Mouse (Mus musculus) duodenum, adult 2 months (tissue): ENCODE data around the gene Nrg4. TPM values are rescaled to one million over a fixed set of nuclear protein-coding genes. Genes with fewer than 3 reads are reported as not detected.

Experiments
- polyA plus RNA-seq: library from polyadenylated mRNA; depleted of rRNA; stranded (reverse); fragments of >200 nt; gene quantifications from 2 replicates; pipeline ENCODE4 v1.2.3, GENCODE M21; 2012; ENCODE audit warnings: low replicate concordance; rRNA removed

Nrg4 gene
- 2.4 and 3.8 TPM in 2 replicates for polyA plus RNA-seq

GRCm38 (mm10) chr9:55326515-55327233, at the start of gene Nrg4, which contains the start of gene Tmem266:
Gene Nrg4, minus strand, starts transcription at chr9:55326844.
Gene Tmem266, plus strand, starts transcription at chr9:55326913.

GRCm38 (mm10) chr9:55208790-55209481, 117.7 kb downstream of the Nrg4 start, which contains the start of gene Fbxo22:
Gene Fbxo22, plus strand, starts transcription at chr9:55208925.

Other genes starting within 250 kb of the Nrg4 start
- 3.9 and 9.1 TPM in 2 replicates for gene Ube2q2, start 178.0 kb downstream of the Nrg4 start, polyA plus RNA-seq
- gene Fbxo22, start 117.9 kb downstream of the Nrg4 start, polyA plus RNA-seq: 6.9 and 7.8 TPM in 2 replicates
- gene Tmem266, start 69 bp upstream of the Nrg4 start, polyA plus RNA-seq: 0.69 and 5.8 TPM in 2 replicates
- gene Etfa, start 185.4 kb upstream of the Nrg4 start, polyA plus RNA-seq: 38.6 and 46.0 TPM in 2 replicates
- 0.79 and 4.1 TPM in 2 replicates for gene Isl2, start 211.8 kb upstream of the Nrg4 start, polyA plus RNA-seq